Mouse (Mus musculus): ENCODE data around the gene 4933402N03Rik.

4933402N03Rik gene

GRCm38 (mm10) chr7:131146214-131146613, at the start of gene 4933402N03Rik:
Gene 4933402N03Rik, minus strand, starts transcription at chr7:131146314.
- in situ Hi-C loops (cut with MboI, MseI): no loop called here

GRCm38 (mm10) chr7:131187996-131188395, 41.9 kb upstream of the 4933402N03Rik start:
- in situ Hi-C loops (cut with MboI, MseI): no loop called here

DNA sequence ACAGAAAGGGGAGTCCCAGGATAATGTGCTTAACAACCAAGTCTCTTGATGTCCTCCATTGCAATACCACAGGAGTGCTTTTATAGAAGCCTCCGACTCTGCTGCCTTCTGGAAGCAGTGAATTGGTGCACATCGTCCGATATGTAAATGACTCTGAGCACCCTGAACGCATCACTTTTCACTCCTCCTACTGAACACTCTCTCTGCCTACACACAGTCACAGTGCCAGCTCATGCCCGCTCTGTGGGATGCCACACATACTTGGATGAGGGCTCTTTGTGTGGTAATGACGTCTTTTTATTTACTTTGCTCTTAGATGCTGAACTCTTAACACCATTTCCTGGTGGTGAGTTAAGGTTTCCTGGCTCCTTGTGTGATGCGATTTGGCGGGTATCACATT, 40.9 kb upstream of the 4933402N03Rik start:
- in situ Hi-C loops (cut with MboI, MseI): no loop called here

GRCm38 (mm10) chr7:131184339-131184738, 38.2 kb upstream of the 4933402N03Rik start:
- in situ Hi-C loops (cut with MboI, MseI): no loop called here

DNA sequence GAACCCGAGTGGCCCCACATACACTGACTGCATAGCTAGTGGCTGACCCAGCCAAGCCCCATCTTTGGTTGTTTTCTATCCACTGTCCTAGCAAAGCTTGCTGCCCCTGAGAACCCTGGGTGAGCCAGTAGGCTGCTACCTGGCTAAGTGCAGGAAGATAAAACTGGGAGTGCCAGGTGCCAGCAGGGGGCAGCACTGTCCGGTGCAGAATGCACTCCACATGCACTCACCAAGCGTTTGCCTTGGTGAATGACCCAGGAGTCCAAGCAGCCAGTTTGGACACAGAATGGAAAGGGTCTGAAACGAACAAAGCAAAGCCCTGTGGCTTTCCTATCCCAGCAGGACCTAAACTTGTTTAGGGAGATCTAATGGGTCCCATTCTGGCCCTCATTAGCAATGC, 36.6 kb upstream of the 4933402N03Rik start:
- in situ Hi-C loops (cut with MboI, MseI): no loop called here

DNA sequence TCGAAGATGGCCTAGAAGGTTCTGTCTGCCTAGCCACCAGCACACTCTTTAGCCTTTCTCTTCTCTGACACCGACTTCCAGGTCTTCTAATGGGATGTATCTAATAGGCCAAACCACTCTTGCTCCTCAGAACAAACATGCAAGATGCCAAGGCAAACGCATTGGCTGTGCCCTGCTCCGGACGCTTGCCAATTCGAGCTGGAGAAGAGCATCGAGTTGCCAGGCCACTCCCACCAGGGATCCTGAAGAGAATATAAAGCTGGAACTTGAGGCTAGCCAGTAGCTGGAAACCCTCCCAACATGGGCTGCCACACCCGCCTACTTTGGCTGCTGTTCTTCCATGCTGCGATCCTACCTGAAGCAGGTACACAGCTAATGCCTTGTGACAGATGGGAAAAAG, 28.0 kb upstream of the 4933402N03Rik start, which contains the start of gene 5430419D17Rik:
Gene 5430419D17Rik (plus strand): TSS at position 282 of the 400 bp plus-strand sequence.
- in situ Hi-C loops (cut with MboI, MseI): no loop called here

DNA sequence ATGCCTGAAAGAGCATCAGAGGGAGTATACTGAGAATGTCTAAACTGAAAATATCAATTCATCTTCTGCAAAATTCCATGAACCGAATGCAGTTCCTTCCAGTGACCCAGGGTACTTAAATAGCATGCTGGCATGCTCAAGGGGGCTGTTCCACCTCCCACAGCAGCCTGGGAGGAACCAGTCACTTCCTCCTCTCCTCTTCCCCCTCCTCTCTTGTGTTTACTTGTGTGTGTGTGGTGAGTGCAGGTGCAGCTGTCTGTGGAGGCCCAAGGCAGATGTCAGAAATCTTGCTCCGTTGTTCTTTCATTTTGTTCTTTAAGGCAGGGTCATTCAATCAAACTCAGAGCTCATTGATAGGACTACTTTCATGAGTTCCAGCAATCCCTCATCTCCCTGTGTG, 23.0 kb upstream of the 4933402N03Rik start:
- in situ Hi-C loops (cut with MboI, MseI): no loop called here

- in situ Hi-C loops (cut with MboI, MseI): no loop called here
Observed at GRCm38 (mm10) chr7:131167771-131168170, 21.7 kb upstream of the 4933402N03Rik start.

DNA sequence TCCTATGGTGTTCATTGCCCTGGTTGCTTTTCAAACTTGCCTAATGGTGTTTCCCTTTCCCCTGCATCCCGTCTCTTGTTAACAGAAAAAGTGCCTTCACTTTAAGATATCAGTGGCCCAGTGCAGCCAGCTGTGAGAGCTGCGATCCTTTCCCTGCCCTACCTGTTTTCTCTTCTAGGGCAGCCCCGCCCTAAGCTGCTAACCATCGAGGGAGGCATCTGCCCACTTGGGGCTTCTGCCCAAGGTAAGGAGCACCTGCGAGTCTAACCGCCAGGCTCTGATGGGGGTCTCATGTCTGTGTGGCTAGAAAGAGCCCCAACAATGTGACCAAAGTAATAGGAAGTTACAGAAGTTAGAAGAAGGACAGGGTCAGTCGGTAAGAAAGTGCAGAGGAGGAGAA, 16.1 kb upstream of the 4933402N03Rik start:
- in situ Hi-C loops (cut with MboI, MseI): no loop called here

DNA sequence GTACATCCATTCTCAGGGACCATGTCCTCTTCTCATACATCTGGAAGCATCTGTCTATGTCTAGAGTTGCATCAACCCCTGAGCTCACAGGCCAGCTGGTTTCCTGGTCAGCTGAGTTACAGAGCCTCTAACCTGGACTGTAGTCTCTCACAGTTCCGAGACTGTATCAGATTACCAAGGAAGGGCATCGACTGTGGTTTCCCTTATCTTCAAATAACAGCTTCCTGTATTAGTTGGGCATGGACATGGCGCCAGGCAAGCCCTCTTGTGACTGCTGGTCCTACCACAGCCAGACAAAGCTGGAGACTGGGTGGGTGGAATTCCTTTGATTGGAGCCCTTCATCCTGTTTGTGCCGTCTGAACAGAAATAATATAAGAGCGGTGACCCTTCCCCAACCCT, 6.9 kb upstream of the 4933402N03Rik start:
- in situ Hi-C loops (cut with MboI, MseI): no loop called here

DNA sequence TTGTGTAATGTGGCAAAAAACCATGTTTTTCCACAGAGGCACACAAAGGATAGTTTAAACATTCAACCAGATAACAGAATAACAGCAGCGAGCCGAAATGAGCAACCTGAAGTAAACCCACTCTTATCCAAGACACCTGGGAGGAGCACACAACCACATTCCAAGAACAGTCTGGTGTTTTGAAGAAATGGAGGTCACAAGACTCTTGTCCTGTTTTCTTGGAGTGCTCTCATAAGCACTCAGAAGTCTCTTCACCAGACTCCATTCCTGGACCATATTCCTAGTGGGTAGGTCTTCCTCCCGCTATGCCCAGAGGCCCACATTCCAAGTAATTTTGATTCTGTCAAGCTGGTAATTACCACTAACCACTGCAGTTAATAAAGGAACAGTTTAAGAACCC, 4.1 kb upstream of the 4933402N03Rik start:
- in situ Hi-C loops (cut with MboI, MseI): no loop called here

- in situ Hi-C loops (cut with MboI, MseI): no loop called here
Observed at GRCm38 (mm10) chr7:131133181-131133580, 12.9 kb downstream of the 4933402N03Rik start.

- in situ Hi-C loops (cut with MboI, MseI): no loop called here
Observed at GRCm38 (mm10) chr7:131130021-131130420, 16.1 kb downstream of the 4933402N03Rik start.

- in situ Hi-C loops (cut with MboI, MseI): no loop called here
Observed at GRCm38 (mm10) chr7:131122210-131122807, 23.8 kb downstream of the 4933402N03Rik start.

- in situ Hi-C loops (cut with MboI, MseI): no loop called here
Observed at GRCm38 (mm10) chr7:131114434-131114833, 31.7 kb downstream of the 4933402N03Rik start.

DNA sequence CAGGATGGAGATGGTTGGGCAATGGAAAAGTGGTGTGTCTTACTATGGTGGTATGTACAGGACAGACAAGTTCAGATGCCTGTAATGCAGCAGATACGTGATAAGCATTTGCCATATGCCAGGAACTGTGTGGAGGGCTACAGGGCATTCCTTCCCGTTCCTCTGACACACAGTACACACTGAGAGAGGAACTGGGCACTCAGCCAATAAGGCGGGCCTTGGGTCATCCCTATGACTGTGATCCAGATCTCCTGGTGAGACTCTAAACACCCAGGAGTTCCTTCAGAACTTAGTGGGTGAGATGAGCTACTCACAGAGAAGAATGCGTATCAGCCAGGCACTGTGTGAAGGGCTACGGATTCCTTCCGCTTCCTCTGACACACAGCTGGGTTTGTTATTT, 32.4 kb downstream of the 4933402N03Rik start:
- in situ Hi-C loops (cut with MboI, MseI): no loop called here

DNA sequence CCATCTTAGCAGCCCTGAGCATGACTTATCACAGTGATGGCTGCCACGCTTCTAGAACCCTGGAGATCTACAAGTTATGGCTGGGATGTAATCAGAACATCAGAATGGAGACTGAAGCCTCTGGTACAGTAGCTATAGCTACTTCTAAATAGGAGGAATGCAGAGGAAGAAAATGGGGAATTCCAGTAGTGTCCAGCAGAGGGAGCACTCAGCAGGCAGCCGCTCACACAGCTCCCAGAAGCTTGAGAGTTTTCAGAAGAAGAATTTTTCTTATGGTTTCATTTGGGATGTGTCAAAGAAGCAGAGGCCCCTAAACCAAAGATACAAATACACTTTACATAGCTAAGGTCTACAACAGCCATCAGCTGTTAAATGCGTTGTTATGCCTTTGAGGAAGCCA, 33.6 kb downstream of the 4933402N03Rik start:
- in situ Hi-C loops (cut with MboI, MseI): no loop called here

All from regulatory T cell (primary cell).